Mouse (Mus musculus) layer of hippocampus, adult 11-12 months (tissue): Measurements from ENCODE around the gene Usp49.
"Not testable (repeated sequence)": the region's sequence is repeated elsewhere in the genome, so short reads cannot be mapped to it uniquely, and the experiment has no call there.

ENCODE experiments used
- DNase-seq: peaks from one replicate; pipeline ENCODE4 v3.0.0; 2022; ENCODE audit warnings: low spot score

The Usp49 gene

GRCm38 (mm10) chr17:47610849-47611660 lies 19.4 kb upstream of the Usp49 start, which contains the start of the genes Bysl, Med20 and Gm20517:
TSS of gene Bysl (minus strand) at chr17:47611492.
TSS of gene Med20 (plus strand) at chr17:47611582.
TSS of gene Gm20517 (plus strand) at chr17:47611589.
- peak; percentile 96 for DNase-seq

DNA sequence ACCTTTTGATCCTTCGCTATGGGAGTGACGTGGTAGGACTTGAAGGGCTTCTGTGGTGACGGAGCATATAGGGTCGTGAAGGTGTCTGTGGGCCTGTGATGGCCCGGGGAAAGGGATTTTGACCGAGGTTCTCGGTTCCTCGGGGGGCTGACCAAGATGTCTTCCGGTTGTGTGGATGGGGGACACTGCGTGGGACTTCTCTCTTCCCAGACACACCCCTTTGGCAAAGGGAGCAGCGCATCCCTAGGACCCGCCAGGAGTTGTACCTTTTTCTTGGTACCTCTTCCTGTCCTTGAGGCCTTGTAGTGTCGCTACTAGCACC lies 18.9 kb upstream of the Usp49 start:
- no peak for DNase-seq

DNA sequence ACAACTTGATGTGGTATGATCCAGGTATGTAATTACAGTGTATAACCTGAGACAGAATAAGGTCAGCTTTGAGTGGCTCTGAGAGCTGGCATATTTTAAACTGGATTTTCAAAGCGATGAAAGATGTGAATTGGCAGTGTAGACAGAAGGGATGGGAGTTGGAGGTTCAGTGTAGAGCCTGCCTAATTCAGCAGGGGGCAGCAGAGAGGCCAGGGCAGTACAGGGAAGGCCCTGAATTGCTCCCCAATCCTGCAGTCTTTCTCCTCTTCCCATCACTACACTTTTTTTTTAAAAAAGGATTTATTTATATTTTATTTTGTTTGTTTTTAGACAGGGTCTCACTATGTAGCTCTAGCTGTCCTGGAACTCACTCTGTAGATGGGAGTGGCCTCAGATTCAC lies 16.5 kb upstream of the Usp49 start:
- no peak for DNase-seq

- no peak for DNase-seq
These were observed 14.4 kb upstream of the Usp49 start for GRCm38 (mm10) chr17:47616119-47616518.

- no peak for DNase-seq
These were observed 13.8 kb upstream of the Usp49 start for GRCm38 (mm10) chr17:47616652-47617051.

- no peak for DNase-seq
These were observed 12.7 kb upstream of the Usp49 start for GRCm38 (mm10) chr17:47617605-47618307.

- DNase-seq, result no peak
These were observed 11.8 kb upstream of the Usp49 start for GRCm38 (mm10) chr17:47618556-47619311.

GRCm38 (mm10) chr17:47622912-47623554 lies 7.5 kb upstream of the Usp49 start:
- DNase-seq, result no peak

GRCm38 (mm10) chr17:47624572-47624971 lies 5.9 kb upstream of the Usp49 start:
- not testable (repeated sequence) for DNase-seq

- DNase-seq, result no peak
These were observed 5.4 kb upstream of the Usp49 start for GRCm38 (mm10) chr17:47625088-47625487.

DNA sequence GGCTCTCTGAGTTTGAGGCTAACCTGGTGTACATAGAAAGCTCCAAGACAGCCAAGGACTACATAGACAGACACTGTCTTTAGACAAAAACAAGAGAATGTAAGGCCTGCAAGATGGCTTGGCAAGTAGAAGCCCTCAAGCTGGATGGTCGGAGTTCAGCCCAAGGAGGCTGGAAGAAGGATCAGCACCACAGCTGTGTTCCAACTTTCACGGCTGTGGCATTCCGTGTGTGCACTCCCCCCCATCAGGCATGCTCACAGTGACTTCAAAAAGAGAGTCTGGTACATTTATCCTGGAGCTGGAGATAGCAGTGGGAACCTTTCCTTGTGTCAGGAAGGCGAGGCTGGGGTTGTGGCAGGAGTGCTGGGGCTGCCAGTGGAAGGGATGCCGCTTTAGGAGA lies 4.5 kb upstream of the Usp49 start:
- no peak for DNase-seq

- no peak for DNase-seq
These were observed 2.7 kb upstream of the Usp49 start for GRCm38 (mm10) chr17:47627791-47628190.

DNA sequence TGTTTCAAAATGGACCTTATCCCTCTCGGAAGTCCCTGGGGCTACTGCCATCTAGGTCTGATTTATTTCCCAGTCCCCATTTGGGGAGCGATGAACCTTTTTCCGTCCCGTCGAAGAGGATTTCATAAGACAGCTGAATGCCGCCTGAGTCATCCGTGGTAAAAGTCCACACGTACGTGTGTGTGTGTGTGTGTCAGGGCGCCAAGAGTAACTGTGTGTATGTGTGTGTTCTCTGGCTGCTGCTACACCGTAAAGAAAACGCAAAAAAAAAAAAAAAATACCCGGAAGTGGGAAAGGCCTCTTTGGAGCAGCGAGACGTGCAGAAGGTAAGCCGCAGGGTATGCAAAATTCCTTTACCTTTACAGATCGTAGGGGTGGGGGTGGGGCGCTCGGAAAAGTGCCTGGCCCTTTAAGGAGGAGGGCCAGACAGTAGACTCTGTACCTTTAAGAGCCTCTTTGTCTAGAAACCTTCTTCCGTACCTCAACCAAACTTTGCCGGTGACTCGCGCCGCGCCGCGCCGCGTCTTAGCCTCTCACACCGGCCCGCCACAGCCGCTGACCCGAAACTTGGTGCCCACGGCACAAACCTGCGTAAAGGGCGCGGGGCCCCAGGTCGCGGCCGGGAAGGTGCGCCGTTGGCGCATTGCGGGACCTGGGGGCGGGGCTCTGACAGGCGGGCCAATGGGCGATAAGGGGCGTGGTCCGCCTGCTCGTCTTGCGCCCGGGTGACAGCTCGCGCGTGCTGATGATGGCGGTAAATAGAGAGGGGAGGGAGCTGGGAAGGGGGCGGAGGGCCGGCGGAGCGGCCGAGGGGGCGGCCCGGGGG lies 1.4 kb upstream of the Usp49 start:
- DNase-seq, result peak; percentile 93

DNA sequence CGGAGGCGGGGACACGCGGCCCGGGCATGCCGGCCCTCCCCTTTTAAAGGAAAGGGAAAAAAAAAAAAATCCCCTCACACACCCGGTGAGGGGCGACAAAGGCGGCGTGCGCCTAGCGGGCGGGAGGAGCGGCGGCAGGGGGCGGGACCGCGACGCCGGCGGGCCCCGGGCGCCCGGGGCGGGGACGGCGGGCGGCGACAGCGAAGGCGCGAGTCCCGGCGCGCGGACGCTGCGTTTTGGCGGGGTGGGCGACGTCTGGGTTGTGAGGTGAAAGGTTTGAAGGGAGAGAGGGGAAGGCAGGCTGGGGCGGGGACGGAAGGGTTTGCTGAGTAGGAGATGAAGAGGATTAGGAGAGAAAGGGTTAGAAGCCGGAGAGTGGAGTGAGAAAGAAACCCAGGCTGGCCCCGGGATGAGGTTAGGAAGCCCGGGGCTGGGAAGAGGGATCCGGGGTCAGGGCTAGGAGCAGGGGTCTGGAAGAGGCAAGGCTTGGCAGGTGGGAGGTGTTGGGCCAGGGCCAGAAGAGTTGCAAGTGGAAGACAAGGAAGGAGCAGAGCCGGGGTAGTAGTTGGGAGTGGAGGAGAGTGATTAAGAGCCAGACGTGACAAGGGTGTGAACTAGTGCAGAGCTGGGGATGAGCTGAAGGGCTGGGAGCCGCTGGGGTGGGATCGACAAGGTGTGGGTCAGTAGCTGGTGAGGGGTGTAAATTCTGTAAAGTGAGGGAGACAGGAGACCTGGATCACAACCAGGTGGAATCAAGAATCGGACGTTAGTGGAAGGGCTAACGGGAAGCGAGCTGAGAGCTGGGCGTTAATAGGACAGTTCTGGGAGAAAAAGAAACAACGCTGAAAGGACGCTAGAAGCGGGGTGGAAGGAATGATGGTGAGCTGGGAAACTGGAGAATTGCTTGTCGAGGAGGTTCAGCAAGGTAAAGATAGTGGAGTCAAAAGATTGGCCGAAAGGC lies 493 bp upstream of the Usp49 start:
- DNase-seq, result peak; percentile 43

DNA sequence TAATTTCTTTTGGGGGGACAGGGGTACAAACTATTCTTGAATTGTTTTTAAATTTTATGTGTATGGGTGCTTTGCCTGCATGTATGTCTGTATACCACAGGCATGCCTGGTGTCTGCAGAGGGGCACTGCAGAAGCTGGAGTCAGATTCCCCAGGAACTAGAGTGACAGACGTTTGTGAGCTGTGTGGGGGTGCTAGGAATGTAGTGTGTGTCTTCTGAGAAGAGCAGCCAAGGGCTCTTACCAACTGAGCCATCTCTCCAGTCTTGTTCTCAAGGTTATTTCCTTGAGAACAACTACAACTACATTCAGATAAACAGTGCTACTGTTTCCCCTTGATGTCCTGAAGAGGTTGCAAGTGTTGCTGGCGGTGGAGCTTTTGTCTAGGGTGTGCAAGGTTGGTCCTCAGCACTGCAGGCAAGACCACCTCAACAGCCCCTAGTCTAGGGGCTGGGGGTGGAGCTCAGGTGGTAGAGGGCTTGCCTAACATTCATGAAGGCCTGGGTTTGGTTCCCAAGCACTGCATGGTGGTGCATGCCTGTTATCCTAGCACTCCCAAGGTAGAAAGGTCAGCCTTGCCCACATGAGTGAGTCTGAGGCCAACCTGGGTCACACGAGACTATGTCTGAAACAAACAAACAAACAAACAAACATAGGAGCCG lies 1.8 kb downstream of the Usp49 start:
- DNase-seq, result no peak

DNA sequence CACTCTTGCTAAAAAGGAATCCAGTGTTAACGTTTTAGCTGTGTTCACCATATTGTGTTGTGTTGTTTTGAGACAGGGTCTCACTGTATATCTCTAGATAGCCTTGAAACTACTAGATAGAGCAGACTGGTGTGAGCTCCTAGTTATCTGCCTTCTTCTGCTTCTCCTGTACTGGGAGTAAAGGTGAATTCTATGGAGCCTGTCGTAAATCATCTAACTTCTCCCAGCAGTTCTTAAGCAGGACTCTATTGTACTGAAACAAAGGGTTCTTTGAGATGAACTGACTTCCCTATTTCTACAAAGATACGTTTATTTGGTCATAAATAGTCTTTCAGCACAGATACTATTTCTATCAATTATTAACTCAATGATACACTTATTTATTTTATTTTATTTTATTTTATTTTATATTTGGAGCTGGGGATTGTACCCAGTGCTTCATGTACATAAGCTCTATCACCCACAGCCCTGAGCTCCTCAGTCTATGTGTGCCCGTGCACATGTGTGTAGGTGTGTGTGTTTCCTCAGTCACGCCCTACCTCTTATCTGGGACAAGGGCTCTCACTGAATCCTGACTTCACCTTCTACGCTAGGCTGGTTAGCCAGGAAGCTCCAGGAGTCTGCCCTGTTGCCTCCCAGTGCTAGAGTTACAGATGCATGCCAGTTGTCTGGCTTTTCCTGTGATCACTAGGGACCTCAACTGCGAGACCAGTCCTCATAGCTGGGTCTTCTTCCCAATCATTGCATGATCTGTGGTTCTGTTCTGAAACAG lies 3.7 kb downstream of the Usp49 start:
- no peak for DNase-seq

DNA sequence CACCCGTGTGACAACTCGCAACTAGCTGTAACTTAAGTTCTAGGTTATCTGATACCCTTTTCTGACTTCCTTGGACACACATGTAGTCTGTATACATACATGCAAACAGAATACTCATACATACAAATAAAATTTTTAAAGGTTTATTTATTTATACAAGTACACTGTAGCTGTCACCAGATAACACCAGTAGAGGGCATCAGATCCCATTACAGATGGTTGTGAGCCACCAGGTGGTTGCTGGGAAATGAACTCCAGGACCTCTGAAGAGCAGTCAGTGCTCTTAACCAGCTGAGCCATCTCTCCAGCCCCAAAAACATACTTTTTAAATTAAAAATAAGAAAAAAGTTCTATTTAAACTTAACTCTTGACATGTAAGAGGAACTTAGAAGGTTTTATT lies 12.5 kb downstream of the Usp49 start:
- no peak for DNase-seq

- DNase-seq, result peak; percentile 69
These were observed 16.2 kb downstream of the Usp49 start for GRCm38 (mm10) chr17:47646683-47647082.

- DNase-seq, result no peak
These were observed 18.5 kb downstream of the Usp49 start for GRCm38 (mm10) chr17:47648966-47649365.
